Mouse (Mus musculus): ENCODE measurements around the gene Olfr1276.

Olfr1276 gene

GRCm38 (mm10) chr2:111254216-111254615 lies at the start of gene Olfr1276:
TSS of gene Olfr1276 (plus strand) at chr2:111254516.
- no peak for DNase-seq

DNA sequence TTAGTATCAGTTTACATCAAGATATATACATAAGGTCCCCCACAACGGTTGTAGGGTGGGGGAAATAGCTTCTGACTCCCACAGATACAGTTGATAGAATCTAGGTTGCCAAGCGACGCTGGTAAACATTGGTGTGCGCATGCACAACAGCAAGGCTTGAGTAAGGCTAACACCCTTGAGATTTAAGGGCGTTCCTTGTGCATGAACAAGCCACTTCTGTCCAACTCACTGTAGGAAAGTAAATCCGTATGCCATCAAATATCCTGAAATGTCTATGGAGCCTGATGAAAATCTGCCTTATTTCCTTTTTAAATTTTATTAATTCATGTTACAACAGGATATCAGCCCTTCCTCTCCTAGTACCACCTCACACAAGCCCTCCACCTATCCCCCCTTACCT lies 24.8 kb upstream of the Olfr1276 start, which contains the start of gene 4930430A15Rik:
Gene 4930430A15Rik, minus strand, starts transcription at position 101 of the 400 bp plus-strand sequence.
- no peak for DNase-seq

- DNase-seq = no peak
Observed at GRCm38 (mm10) chr2:111235186-111235585, 19.1 kb upstream of the Olfr1276 start, which contains the start of gene Olfr1275. TSS of gene Olfr1275 (minus strand) at chr2:111235286.

GRCm38 (mm10) chr2:111274006-111274405 lies 19.7 kb downstream of the Olfr1276 start, which contains the start of gene Olfr1277:
TSS of gene Olfr1277 (minus strand) at chr2:111274106.
- DNase-seq = no peak

GRCm38 (mm10) chr2:111289836-111290235 lies 35.5 kb downstream of the Olfr1276 start, which contains the start of gene Olfr1278:
TSS of gene Olfr1278 (plus strand) at chr2:111290136.
- no peak for DNase-seq

DNA sequence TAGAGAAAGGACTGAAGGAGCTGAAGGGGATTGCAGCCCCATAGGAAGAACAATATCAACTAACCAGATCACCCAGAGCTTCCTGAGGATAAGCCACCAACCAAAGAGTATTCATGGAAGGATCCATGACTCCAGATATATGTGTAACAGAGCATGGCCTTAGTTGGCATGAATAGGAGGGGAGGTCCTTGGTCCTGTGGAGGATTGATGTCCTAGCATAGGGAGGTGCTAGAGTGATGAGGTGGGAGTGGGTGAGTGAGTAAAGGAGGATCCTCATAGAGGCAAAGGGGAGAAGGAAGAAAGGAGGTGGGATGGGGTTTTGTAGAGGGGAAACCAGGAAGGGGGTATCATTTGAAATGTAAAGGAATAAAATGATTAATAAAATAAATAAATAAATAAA lies 44.2 kb downstream of the Olfr1276 start:
- DNase-seq = no peak

GRCm38 (mm10) chr2:111300374-111300773 lies 46.1 kb downstream of the Olfr1276 start, which contains the start of gene Olfr1279:
TSS of gene Olfr1279 (plus strand) at chr2:111300635.
- DNase-seq = no peak

All from kidney, adult 9 months (tissue).